Mouse (Mus musculus) heart, postnatal 0 days (tissue): ENCODE data around the gene Aph1c.

Experiments used
- CTCF ChIP-seq: IDR thresholded peaks from 2 replicates; pipeline ENCODE4 v1.5.1; 2016; ENCODE audit warnings: antibody characterized with exemption, control low read depth, low read depth
- EP300 ChIP-seq: IDR thresholded peaks from 2 replicates; pipeline ENCODE4 v1.6.1; 2016; ENCODE audit warnings: antibody characterized with exemption, low read depth

DNA sequence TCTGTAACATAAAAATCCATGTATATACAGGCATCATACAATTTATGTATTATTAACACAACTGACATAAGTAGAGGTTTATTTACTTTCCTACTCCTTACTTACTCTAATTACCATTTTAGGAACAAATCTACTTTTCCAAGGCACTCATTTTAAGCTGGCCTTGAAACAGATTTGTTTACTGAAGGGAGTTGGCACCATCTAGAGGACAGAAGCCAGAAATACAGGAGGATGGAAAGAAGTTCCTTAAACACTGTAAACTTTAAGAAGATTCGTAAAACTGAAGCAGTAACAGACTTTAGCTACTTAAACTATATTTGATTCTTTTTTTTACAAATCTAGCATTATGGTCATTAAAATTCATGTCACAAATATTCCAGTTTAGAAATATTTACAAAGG, 8.5 kb downstream of the Aph1c start:
- peak; percentile 86 for TF ChIP-seq CTCF
- no peak for TF ChIP-seq EP300
